Mouse (Mus musculus): Measurements from ENCODE around the gene Ntn1. TPM values are rescaled to one million over a fixed set of nuclear protein-coding genes. Genes with fewer than 3 reads are reported as not detected.

Ntn1 gene
- total RNA-seq, 1 experiment from 2014 or later: not detected

DNA sequence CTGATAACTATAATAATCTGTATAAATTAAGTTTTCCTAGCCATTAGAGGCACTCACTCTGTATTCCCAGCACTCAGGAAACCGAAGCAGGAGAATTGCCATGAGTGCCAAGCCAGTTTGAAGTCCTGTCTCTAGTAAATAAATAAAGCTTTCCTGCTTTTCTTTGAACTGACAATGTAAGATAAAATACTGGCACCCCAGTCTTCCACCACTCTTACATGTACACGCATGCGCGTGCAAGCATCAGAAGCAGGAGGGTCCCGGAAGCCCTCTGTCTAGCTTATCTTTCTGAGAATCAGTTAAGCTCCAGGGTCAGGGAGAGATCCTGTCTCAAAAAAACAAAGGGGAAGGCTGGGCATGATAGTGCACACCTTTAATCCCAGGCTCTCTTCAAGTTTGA is 54.5 kb downstream of the Ntn1 start:
- no peak for ATAC-seq (ENCODE audit: extremely low read depth, insufficient number of reproducible peaks, low FRiP score, poor library complexity, severe bottlenecking)

DNA sequence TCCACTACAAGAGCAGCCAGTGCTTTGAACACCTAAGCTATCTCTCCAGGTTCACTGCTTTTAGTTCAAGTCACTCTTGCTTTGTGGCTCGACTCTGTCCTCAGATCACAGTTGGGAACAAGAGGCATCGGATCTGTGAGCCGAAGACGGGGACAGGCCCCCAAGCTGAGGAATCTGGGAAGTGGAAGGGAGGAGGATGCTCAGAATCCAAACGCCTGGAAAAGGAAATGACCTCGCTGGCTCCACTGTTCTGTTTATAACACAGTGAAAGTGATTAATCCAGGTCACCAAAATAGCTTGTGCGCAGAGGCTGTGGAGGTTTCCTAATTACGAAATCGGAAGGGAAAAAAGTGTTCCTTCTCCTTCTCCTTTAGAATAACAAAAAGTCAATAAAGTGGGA is 56.4 kb downstream of the Ntn1 start:
- ATAC-seq (ENCODE audit: extremely low read depth, insufficient number of reproducible peaks, low FRiP score, poor library complexity, severe bottlenecking): no peak

DNA sequence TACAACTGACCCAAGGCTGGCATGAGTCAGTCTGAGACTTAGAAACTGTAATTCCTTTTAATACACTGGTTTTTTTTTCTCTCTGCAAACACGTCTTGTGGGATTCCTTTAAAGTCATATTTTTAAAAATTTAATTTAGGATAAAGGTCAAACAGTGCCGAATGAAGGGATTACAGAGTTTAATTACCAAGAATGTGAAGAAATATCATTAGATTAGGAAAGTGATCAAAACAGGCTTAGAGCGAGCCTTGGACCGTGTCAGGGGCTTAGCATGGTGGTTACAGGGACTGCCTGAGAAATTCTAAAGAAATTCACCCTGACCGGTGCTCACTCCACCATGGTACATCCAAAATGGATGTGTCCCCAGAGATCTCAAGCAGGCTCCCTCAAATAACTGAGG is 57.9 kb downstream of the Ntn1 start:
- no peak for ATAC-seq (ENCODE audit: extremely low read depth, insufficient number of reproducible peaks, low FRiP score, poor library complexity, severe bottlenecking)

DNA sequence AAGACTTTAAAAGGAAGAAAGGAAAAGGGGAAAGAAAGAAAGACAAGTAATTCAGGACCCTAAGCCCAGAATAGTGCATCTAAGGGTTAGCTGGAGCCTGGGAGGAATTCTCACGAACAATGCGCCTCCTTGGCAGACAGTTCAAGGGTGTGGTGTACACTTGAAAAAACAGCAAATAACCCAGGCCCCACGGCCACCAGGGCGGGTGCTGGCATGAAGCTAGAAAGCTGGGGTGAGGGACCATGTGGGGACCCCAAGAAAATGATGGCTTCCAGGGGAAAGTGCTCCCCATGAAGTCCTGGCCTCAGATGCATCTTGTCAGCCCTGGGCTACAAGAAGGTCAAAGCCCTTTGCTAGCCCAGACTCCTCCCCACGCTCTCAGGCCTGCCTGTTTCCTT is 58.6 kb downstream of the Ntn1 start:
- ATAC-seq (ENCODE audit: extremely low read depth, insufficient number of reproducible peaks, low FRiP score, poor library complexity, severe bottlenecking): no peak

DNA sequence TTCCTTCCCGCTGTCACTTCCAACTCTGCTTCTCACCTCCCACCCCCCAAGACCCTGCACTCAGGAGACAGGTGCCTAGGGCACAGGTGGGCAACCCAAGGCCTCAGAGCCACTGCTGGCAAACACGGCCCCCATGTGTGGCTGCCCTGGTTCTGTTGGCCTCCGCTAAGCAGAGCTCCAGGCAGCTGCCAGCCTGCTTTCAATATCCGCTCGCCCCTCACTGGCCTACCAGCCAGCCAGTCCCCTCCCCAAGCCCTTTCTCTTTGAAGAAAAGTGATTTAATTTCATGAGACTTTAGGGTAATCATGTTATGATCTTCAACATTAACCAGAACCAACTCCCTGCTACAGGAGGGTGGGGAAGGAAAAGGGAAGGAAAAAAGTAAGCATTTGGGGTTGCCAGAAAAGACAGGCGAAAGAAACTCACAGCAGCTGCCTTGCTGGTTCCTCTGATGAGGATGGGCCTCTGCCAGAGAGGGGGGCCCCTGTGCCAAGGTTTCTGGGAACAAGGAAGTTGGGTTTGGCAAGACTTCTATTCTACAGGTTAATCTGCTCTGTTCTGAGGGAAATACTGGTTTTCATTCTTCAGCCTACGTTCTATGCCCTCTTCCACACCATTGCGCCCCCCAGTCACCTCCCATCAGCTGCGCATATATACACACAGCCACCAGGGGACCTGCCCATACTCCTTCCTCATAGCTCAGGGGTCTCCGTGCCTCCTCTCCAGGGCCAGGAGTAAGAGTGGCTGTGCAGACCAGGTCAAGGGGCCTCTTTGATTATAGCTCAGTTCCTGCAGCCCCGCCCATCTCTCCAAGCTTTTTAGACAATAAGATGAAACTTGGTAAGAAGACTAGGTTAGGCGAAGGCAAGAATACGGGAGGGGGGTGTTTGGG is 59.3 kb downstream of the Ntn1 start:
- ATAC-seq (ENCODE audit: extremely low read depth, insufficient number of reproducible peaks, low FRiP score, poor library complexity, severe bottlenecking): no peak

DNA sequence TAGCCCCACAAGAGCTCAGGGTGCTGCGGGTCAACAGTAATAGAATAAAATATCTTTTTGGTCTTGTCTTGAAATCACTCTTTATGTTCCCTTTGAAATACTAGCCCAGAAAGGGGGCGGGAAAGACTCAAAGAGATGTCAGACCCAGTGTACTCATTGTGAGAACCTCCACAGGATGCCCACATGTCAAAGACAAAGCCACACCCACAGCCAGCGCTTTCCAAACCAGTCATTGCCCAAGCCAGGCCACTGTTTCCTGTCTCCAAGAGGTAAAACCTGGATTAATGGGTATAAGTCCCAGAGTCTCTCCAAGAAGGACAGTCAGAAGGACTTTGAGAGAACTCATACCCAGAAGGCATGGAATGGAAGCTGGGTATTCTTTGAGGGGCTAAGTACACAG is 60.3 kb downstream of the Ntn1 start:
- ATAC-seq (ENCODE audit: extremely low read depth, insufficient number of reproducible peaks, low FRiP score, poor library complexity, severe bottlenecking): no peak

DNA sequence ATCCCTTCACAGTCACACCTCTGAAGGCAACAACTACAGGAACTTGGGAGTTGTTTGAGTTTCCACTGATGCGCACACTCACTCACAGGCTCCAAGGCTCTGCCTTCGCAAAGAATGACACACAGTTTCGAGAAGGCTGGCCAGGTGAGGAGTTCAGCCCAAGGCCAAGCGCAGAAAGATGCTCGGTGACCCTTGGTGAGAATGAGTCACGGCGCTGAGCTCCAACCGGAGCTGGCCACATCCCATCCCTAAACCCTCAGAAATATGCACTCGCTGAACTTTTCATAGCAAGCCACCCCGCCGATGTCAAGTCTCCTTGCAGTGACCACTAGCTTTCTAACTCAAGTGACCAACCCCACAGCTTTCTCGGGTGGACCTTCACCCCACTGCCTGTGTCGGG is 60.8 kb downstream of the Ntn1 start:
- no peak for ATAC-seq (ENCODE audit: extremely low read depth, insufficient number of reproducible peaks, low FRiP score, poor library complexity, severe bottlenecking)

DNA sequence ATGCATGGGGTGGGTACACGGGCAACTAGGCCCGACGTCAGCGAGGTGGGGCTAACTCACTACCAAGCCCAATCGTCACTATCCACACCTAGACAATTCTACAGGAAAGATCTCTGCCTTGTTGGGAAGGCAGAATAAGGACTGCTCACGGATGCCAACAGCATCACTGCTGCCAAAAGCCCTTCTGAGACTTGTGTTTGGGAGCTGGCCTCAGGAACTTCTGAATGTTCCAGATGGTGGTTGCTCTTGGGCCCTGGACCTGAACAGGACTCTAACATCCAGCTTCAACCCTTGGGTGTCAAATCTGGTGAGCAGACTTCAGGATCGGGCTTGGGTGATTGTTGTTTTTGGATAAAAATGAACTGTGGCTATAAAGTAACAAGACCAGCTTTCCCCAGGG is 61.3 kb downstream of the Ntn1 start:
- no peak for ATAC-seq (ENCODE audit: extremely low read depth, insufficient number of reproducible peaks, low FRiP score, poor library complexity, severe bottlenecking)

DNA sequence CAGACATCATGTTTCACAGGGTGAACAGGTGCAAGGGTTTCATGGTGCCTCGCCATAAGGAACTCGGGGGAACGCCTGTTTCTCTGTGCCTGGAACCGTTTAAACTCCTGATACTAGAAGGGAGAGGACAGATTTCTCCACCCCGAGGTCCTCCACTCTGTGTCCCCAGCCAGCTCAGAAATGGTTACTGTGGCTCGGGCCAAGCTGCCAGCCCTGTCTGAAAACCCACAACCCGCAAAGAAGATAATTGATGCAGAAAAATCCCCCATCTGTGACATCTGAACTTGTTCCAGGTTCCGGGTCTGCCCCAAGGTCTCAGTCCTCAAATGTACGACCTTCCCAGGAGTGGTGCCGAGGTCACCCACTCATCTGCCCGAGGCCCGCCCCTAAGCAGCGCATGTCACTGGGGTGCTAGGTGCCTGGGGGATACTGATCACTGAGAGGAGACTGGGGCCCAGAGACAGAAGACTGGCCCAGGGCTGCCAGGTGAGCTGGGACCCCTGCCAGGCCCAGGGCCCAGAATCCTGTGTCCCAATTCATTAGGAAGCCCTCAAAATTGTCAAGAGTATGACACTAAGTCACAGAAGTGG is 68.9 kb downstream of the Ntn1 start:
- ATAC-seq (ENCODE audit: extremely low read depth, insufficient number of reproducible peaks, low FRiP score, poor library complexity, severe bottlenecking): no peak

DNA sequence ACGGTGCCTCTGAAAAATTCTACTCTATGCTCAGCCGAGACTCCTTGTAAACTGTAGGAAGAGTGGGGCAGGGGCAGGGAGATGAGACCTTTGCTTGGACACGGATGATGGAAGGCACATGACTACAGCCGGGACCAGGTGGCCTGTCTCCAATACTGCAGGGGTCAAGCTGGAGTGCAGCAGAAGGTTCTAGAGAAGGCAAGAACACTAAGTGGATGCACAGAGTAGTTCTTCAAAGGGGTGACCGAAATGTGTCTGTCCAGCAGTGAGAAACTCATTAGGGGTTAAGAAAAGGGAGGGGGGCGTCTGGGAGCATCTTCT is 69.5 kb downstream of the Ntn1 start:
- no peak for ATAC-seq (ENCODE audit: extremely low read depth, insufficient number of reproducible peaks, low FRiP score, poor library complexity, severe bottlenecking)

DNA sequence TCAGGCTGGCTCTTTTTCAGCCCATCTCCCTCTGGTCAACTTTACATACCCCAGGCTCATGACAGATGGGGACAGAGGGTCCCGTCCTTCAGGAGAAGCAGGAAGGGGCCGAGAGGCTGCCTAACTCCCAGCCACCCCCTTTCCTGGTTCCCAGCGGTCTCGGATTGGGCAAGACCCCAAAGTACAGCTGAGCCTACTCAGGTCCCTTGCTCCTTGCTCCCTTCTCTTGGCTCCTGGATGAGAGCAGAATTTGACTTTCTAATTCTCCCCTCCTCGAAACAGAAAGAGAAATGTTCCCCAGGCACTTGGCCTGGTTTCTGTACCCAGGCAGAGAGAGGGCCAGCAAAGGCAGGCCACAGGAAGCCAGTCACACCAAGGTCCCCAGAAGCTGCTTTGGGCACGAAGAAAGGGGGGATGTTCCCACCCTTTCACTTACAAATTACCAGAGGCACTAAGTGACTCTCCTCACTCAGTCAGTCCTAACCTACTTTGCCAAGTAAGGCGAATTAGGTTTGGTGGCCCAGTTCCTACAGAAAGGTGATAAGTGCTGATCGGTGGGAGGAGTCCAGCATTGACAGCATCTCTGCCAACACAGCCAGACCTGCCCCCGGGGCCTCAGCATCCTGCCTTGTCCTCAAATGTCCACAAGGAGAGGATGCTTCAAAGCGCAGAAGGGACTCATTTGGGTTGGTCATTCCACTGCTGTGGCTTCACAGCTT is 70.1 kb downstream of the Ntn1 start:
- no peak for ATAC-seq (ENCODE audit: extremely low read depth, insufficient number of reproducible peaks, low FRiP score, poor library complexity, severe bottlenecking)

DNA sequence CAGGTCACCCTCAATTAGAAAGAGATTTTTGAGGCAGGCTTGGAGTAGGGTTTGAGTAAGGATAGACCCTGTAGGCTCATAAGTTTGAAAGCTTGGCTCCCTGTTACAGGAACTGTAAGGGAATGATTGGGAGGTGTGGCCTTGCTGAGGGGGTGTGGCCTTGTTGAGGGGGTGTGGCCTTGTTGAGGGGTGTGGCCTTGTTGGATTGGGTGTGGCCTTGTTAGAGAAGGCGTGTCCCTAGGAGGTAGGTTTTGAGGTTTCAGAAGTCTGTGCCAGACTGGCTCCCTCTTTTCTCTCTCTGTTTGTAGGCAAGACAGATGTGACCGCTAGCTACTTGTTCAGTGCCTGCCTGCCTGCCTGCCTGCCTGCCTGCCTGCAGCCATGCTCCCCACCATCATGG is 75.8 kb downstream of the Ntn1 start:
- no peak for ATAC-seq (ENCODE audit: extremely low read depth, insufficient number of reproducible peaks, low FRiP score, poor library complexity, severe bottlenecking)

DNA sequence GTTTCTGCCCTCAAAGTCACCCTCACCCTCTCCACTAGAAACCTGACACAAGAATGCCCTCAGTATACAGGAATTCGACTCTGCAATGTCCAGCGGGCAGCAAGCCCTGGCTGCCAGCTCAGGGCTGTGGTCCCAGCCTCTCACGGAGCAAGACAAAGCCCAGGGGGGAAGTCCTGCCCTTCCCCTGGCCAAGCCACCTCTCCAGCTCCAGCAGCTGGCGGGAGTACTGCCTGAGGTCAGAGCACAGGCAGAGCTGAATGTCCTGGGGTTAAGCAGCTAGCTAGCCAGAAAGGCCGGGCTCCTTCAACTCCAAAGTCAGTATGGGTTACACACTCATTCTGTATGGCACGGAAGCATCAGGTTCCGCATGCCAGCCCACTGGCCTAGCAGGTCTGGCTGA is 79.2 kb downstream of the Ntn1 start:
- ATAC-seq (ENCODE audit: extremely low read depth, insufficient number of reproducible peaks, low FRiP score, poor library complexity, severe bottlenecking): no peak

DNA sequence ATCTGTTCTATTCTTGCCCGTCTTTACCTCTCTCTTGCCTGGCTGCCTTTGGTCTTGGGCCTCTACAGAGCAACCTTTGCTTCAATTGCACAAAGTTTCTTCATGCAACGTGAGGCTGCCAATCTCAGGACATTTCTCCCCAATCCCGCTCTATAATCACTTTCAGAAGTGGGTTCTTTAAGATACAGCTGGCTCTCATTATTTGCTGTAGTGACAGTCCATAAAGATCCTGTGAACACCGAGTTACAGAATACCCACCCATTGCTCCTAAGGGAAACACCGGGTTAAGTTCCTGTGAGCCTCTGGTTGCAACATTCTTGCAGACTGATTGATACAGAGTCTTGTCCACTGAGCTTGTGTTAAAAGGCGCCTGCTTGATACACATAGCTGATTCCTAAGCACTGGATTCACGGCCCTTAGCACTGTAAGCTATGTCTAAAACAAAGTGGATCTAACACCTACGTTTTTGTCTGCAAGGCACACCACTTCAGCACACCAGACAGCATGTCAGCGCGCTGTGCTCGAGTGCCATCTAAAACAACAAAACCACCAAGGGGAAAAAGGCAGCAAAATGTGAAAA is 85.0 kb downstream of the Ntn1 start:
- ATAC-seq (ENCODE audit: extremely low read depth, insufficient number of reproducible peaks, low FRiP score, poor library complexity, severe bottlenecking): no peak

DNA sequence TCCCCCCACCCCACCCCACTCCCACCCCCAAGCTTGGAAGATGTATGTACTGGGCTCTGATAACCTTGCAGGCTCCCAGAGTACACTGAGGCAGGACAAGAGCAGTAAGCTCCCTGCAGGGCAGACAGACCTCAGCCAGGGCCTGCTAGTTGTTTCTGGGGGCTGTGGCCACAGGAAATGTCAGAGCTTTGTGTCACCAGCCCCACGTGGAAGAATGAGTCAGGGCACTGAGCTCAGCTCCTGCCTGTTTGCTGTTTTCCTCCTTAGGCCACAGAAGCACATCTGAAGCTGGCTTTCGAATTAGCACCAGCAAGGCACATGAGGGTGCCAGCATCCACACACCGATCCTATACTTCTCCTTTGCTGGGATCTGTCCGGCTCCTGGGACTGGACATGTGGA is 86.8 kb downstream of the Ntn1 start:
- no peak for ATAC-seq (ENCODE audit: extremely low read depth, insufficient number of reproducible peaks, low FRiP score, poor library complexity, severe bottlenecking)

DNA sequence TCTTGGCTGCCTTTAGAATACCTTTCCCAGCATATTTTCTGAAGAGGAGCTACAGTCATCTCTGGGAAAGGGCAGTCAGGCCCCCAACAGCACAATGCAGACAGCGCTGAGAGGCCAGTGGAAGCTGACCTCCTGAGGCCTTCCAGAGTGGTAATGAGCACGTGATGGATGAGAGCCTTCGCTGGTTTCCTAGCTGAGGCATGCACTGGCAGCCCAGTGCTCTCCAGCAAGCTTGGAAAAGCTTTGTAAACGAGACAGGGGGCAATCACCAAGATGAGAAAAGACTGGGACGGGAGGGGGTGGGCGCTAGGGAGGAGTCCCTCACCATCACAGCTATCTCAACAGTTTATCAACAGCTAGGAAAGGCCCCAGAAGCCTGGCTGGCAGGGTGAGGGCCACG is 87.6 kb downstream of the Ntn1 start:
- ATAC-seq (ENCODE audit: extremely low read depth, insufficient number of reproducible peaks, low FRiP score, poor library complexity, severe bottlenecking): no peak

DNA sequence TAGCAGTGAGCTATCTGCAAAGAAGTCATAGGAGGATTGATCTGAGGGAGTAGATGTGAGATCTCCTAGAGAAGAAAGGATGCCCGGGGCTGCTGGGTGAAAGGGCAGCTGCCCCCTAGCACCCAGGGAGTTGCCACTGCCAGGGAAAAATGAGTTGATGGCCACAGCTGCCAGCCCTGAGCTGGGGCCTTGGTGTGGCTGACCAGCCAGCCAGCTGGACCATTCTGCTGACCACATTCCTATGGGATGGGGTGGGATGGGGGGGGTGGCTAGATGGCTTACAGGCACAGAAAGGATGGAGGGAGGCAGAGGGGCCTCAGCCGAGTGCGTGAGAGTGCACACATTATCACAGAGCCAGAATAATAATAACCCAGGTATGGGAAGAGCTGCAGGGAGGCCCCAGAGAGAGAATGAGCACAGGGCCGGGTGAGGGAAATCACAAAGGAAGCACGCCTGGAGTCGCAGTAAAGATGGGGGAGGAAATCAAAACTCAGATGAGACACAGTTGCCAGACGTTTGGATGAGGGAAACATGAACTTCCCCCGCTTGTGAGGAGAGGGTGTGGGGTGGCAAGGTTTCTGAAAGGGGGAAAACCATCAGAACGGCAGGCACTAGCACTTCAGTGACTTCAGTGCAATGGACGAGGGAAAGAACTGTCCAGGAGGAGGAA is 91.6 kb downstream of the Ntn1 start:
- no peak for ATAC-seq (ENCODE audit: extremely low read depth, insufficient number of reproducible peaks, low FRiP score, poor library complexity, severe bottlenecking)

DNA sequence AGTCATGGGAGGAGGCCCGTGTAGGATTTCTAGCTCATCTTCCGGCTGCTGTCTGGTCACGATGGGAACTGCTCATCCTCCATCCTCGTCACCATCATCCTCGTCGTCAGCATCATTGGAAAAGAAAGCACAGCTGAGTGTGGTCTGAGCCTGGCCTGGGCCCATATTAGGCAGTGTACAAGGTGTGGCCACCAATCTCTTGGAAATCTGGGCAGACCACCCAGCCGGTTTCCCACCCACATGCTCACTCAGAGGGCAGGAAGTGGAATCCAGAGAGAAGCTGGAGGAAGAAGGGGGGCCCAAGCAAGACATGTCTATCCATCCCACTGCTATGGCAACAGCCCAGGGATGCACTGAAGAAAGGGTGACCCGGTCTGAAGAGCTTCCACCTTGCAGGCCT is 94.6 kb downstream of the Ntn1 start:
- no peak for ATAC-seq (ENCODE audit: extremely low read depth, insufficient number of reproducible peaks, low FRiP score, poor library complexity, severe bottlenecking)

DNA sequence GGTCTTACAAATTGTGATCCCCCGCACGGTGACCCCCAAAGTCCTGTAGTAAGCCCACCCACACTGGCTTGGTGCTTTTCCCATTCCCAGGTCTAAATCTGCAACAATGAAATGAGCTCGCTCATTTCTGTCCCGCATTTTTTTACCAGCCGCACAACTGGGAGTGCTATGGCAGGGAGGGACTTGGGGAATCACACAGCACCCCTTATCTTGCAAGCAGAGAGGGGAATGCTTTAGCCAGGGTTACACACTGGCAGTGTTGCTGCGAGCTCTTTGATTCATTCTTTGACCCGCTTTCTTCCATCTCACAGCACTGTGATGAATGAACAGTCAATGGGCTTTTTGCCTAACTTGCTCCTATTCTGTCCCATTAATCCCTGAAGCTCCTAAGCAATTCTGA is 98.3 kb downstream of the Ntn1 start:
- ATAC-seq (ENCODE audit: extremely low read depth, insufficient number of reproducible peaks, low FRiP score, poor library complexity, severe bottlenecking): no peak
